Mouse (Mus musculus) frontal cortex, postnatal 25 days (tissue): ENCODE measurements at regions not wholly inside any gene's neighbourhood (a gene's known extent, or its start where the extent isn't known, plus 50 kb on each side); places are given as distances from the start of the nearest gene placed in this dataset.

ENCODE experiments used
- DNase-seq, 2 experiments: peaks; one replicate each; pipeline ENCODE4 v3.0.0; 2022; ENCODE audit warnings: low spot score in 2 of 2

DNA sequence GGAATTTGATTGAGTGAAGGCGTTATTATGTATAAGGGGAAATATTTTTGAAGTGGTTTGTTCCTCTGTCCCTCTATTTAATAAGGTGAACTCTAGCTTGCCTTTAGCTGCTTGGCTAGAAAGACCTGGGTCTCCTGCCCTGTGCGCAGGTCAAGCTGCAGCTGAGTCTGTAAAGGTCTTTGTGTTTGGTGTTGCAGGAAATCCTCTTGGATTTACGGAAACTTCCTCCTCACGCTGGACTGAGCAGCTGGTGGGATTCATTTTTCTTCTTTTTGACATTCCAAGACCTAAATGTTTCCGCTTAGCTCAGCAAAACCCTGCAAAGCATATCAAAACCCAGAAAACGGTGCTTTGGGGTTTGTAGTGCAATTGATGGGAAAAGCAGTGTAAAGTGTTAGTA is 402.2 kb upstream of the Mmadhc start:
- no peak for DNase-seq

DNA sequence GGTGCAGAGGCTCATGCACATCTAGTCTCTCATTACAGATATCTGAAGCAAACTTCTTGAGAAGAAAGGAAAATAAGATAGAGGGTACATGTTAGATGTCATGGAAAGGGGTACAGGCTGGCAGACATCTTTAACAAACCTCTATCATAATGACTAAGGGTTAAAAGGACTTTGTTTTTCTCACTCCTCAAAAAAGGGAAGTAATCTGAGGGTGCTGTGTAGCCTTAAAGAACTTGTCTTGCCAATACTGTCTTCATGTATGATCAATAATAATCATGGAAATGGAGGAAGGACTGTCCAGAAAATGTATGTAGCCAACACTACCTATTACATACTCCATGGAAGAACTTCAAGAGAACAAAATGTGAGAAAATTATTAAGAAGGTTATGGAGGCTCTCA is 400.0 kb upstream of the Mmadhc start:
- no peak for DNase-seq

DNA sequence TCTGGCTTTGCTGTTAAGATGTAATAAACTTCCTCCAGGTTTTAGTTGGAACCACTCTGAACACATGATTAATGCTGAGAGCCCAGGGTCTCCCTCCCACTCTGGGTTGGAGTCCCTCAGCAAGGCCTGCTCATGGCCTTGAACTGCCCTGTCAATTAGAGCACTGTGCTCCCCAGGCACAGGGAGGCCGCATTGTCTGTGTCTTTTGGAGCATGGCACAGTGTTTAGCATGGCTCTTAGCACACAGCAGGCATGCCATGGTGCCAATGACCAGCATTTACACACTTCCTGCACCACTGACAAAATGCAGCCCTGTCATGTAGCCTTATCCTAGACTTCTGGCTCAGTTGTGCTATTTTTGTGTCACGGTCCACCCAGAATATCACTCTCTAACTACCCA is 398.2 kb upstream of the Mmadhc start:
- DNase-seq, result no peak

DNA sequence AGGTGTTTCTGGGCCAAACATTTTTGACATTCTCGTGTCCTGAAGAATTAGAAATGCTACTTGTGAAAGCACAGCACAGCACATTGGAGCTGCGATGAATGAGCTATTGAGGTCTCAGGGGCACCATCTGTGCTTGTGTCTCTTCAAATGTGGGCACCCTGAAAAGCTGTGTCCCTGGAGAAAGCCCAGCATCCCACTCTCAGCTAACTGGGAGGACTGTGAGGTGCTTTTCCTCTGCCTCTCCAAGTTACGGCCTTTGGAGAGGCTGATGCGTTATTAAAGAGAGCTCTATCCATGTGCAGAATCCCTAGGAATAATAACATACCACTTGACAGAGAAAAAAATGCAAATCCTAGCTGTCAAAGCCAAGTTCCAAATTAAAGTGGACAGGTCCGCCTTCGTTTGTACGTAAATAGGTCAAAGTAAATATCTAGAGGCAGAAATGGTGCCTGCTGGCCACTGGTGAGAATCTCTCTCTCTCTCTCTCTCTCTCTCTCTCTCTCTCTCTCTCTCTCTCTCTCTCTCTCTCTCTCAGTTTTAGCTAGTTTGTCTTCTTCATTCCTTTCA is 397.3 kb upstream of the Mmadhc start:
- no peak for DNase-seq

DNA sequence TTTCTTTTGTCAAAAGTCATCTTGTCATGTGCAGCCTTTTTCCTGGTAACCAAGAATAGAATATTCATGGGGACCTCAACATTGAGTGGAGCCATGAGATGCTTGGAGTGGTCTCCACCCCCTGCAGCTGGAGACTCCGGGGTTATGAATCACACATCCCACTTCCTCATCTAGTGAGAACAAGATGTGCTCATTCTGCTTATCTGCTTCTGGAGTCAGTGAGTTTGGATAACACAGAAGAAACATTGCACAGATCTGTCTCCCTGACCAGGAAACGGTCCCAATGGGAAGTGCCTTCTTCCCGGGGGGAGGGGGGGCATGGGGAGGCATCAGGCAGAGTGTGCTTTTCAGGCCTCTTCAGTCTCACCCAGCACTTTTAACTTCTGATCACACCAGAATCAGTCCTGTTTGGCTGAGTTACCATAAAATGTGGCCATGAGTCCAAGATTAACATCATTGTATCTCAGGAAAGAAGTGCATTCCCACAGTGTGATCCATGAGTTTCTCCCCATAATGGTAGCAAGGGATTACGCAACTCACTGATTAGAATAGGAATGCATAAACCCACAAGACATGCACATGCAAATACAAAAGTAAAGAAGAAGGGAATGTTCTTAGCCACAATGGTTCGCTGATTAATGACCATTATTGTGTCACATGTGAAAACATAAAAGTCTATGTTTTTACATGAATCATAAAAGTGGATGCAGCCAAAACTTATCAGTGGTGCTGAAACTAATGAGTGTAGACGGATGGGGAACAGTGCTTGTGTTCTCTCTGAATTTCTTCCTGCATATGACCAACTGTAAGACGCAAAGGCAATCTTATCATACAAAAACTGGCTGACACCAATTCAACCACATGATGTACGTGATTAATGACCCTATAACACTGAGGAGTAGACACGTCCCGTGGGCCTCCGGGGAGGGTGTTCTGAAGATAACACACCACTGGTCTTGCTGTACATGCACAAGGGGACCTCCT is 393.8 kb upstream of the Mmadhc start:
- no peak for DNase-seq

DNA sequence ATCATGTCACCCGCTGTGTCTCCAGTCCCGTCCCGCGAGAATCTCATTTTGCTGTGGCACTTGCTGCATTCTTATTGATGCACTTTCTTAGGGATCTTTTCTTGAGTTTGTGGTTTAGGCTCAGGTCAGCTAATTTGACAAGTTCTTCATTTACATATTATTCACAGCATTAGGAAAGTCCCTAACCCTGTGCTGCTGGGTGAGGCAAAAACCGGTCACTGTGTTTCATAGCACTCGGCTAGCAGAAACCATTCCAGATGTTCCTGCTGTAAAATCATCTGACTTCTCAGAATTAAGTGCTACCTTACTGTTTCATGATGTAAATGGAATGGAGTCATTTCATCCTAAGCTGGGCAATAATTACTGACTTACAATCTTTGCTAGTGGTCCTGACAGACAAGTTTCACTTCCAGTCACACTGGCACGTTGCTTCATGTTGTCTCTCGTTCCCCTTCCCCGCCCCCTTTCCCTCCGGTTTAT is 391.1 kb upstream of the Mmadhc start:
- DNase-seq, result no peak

DNA sequence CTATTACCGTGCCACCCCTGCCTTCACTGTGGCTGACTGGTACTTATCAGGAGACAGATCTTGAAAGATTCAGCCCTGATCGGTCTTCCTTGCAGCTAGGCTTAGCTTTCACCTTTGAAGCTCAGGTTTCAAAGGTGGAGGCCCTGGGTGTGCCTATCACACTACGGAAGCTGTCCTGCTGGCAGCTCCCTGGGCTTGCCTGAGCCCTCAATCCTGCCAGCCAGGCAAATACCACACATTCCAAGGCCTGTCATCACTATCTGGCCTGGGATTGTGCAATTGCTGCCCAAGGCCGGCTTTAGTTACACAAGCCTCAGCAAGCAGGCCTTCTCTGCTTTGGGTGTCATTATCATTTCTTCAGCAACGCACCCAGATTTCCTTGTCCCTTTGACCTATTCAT is 390.6 kb upstream of the Mmadhc start:
- no peak for DNase-seq

DNA sequence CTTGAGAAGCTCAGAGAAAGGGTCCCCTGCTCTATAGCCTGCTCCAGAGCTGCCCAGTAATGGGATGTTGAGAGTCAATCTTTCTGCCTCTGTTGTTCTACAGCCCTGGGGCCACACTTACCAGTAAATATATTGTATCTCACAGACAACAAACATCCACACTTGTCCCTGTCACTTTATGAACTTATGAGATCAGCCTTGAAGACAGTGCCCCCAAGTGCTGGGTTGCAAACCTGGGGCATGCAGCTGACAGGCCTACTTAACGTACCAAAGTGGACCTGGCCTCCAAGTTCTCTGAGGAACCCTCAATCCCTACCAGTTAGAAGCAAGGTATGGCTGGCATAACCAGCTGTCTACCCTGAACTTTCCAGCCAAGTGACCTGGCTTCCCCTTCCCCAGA is 380.9 kb upstream of the Mmadhc start:
- no peak for DNase-seq

DNA sequence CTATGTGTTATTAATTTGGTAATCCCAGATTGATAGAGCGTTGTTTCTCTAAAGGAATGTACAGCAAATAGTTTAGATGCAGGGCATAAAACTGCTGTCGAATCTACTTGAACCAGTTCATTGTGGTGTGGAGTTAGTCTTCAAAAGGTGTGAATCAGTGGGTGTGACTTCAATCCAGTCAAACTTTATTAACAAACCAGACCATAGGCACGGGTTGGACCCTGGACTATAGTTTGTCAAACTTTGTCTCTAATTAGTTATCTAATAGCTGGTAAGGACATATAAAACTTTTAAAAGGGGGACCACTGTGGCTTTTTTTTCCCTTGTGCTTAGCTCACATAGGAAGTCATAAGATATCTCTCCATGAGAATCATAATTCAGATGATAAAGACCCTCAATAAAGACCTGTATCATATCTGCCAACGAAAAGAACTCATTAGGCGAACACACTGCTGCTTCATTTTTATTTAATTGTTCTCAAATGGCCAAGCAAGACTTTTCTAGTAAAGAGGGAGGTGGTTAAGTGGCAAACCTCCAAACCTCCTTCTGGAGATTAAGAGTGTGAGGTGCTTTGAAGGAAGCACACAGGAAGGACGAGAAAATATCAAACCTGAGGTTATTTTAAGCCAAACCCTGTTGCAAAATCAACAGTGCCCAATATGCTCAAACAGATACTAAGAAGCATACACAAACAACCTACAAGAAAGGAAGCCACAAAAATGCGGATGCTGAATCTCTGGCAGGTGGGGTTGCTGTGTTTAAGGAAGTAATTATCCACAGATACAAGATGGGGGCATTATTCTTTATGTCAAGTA is 379.3 kb upstream of the Mmadhc start:
- DNase-seq, result no peak

DNA sequence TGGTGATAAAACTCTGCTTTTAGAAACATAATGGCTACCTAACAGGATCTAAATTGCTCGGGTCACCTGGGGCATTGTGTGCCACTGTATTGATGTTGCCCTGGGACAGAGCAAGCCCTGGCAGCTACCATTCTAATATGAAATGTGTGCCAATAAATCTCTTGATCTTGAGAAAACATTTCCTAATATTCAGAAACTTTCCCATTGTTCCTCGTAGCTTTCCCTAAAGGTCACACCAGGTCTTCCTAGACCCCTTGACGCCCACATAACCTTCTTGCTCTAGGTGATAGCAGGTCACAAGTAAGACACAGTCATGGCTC is 378.2 kb upstream of the Mmadhc start:
- no peak for DNase-seq

DNA sequence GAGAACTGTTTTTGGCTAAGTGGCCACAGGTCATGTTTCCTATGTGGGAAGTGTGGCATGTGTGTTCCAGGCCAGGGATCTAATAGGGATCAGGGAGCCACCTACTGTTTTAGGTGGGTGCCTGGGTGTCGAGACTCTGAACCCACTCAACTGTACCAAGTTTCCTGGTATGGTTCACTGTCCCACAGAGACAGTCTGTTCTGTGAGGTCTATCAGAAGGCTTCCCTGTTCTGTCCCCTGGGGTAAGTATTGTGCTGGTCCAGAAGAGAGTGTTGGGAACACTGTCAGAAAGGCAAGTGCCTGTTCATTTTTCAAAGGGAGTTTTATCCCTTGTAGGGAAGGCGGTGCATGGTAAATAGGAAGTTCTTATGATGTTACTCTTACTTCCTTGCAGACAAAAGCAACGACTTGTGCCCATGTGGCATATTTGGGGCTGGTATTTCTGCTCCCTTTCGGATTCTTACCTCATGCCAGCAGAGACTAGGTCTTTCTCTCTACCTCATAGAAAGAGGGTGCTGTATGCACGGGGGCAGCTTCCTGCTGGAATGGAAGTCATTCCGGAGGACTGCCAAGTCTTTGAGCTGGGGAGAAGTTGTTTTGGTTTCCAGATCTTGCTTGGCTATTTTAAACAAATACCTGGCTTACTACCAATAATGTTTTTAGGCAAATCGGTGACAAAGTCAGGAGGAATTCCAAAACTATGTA is 377.7 kb upstream of the Mmadhc start:
- DNase-seq, result no peak

DNA sequence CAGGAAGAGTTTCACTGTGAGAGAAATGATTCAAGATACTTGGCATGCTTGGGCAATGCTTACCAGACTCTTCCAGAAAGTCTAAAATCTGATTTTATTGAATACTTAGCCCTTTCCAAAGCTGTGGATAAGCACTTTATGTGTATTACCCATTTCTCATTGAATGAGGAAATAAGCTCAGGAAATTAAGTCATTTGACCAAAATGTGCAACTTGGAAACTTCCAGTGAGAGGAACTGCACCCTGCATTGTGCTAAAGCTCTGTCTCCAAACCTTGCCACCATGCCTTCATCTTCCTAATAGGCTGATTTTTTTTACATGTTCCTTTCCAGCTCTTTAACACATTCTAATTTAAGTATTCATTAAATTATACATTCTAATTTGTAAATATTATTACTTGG is 372.7 kb upstream of the Mmadhc start:
- no peak for DNase-seq

DNA sequence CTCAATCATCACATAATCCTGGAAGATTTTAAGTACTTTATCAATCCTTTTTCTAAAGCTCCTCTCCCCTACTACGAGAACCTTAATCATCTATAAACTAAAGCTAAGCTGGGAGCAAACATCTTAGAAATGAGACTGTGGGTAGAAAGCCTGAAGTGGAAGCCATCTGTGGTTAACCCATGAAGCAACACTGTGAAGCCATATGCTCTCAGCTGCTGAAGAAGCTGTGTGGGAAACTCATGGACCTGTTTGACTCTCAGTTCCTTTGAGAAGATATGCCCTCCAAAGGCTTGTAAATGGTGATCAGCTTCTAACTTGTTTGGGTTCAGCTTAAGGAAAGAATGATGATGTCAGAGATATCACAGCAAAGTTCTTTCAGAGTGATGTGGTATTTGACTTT is 372.2 kb upstream of the Mmadhc start:
- no peak for DNase-seq

DNA sequence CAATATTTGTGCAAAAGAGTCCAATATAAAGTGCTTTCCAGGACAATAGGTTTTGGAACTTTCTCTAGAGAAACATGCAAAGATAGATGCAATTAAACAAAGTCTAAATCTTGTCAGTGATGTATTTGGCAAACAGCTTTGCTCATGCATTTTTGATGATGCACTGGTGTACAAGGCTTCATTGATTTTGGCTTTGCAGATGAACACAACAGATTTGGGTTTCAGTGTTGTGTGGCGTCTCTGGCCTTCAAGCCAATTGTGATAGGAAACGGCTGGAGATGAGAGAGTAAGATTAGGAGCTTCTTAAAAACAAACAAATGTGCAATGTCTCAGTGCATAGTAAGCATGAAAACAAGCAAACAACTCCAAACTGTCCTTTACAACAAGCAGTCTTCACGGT is 370.6 kb upstream of the Mmadhc start:
- DNase-seq, result no peak

DNA sequence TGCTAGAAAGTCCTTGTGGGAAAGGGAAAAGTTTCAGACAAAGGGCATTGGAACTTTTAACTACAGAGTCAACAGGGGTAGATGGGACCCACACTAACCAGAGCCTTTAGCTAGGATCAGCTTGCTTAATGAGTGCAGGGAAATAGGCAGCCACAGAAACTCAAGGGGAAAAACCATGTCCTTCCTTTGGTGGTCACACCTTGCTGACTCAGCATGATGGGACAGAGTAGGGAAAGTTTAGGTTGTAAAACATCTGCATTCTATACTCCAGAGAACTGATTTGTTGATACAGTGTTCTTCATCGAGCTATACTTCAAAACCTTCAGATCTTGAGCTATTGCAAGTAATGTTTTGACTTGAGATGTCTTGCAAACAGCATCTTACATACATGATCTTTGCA is 365.9 kb upstream of the Mmadhc start:
- no peak for DNase-seq

DNA sequence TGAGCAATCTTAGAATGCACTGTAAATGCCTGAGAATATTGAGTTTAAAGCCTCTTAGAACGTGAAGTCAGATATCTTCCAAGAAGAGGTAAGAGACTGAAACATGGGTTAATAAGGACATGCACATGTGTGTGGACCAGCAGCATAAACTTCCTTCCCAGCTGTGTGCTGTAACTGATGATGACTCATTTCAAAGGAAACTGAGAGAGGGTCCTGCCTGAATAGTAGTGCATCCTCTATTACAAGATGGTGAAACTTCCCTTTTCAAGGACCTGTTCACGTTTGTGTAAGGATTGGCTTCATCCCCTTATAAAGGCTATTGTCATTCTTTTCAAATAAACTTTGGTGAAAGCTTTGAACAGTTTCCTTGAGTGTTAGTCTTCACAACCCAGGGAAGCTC is 363.4 kb upstream of the Mmadhc start:
- no peak for DNase-seq

DNA sequence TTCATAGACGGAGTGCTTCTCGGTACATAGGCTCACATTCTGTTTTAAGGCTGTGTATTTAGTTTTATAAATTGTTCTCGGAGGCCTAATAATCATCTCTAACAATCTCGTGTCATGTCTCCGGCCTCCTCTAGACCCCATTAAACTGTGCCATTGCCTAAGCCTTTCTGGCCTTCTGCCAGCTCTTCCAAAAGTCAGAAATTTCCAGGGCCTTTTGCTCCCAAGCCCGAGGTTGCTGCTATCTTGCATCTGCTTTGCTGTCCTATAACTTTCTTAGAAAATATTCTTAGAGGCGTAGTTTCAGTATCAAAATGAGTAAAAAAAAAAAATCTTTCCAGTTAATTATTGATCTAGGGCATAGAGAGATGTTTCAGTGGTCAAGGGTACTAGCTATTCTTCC is 361.2 kb upstream of the Mmadhc start:
- no peak for DNase-seq

DNA sequence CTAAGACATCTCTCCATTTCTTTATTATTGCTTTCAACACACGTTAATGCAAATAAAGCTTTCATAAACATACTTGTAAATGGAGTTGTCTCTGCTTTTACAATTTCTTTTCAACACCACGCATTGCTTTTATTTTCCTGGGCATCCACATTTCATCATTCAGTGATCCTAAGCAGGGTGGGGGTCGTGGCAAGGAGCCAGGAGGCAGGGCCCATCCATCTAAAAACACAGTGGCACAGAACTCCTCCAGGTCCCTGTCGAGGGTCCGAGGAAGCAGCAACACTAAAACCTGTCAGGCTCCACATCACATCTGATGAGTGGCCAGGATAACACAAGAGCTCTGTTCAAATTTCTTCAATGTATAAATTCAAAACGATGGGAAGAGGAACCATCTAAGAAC is 359.8 kb upstream of the Mmadhc start:
- no peak for DNase-seq

DNA sequence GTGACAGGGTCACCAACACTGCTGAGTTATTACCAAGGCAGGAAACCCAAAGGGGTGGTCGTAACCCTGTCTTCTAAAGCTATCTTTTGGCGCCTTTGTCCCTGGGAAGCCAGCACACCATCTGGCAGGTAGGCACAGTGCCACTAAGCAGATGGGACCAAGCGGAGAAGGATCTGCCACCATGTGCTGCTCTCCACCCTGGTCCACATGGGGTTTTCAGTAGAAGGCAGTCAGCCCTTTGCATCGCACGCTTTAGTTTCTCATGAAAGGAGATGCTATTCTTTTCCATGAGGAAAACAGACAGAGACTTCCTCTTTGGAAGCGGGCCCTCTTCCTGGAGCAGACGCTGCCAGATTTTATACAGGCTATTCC is 358.3 kb upstream of the Mmadhc start:
- no peak for DNase-seq

DNA sequence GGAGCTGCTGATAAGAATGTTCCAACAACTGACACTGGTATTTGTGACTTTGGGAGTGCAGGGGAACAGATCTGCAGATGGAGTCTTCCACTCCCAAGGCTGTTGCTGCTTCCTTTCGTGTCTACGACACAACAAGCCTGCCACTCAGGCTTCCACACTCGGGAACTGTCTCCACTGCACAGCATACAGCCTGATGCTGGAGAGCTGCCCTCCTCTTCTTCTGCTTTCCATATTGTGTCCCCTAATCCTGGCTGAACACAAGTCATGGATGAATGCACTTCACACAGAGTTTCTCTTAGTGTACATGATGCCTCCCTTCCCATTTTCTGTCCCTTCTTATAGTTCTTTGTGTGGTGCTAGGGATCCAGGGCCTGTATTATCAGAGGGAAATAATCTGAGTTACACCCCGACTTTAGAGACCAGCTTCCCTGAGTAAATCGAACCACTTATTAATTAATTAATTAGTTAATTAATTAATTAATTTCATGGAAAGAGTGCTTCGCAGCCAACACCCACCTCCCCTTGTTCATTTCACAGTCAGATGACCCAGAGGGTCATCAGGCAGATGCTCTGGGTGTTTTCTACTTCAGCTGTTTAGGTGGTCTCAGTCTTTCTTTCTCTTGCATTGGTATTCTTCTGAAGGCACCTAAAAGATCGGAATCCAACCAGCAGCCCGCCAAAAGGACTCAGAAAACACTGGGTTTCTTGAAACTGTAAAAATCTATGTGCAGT is 357.8 kb upstream of the Mmadhc start:
- DNase-seq, result no peak

DNA sequence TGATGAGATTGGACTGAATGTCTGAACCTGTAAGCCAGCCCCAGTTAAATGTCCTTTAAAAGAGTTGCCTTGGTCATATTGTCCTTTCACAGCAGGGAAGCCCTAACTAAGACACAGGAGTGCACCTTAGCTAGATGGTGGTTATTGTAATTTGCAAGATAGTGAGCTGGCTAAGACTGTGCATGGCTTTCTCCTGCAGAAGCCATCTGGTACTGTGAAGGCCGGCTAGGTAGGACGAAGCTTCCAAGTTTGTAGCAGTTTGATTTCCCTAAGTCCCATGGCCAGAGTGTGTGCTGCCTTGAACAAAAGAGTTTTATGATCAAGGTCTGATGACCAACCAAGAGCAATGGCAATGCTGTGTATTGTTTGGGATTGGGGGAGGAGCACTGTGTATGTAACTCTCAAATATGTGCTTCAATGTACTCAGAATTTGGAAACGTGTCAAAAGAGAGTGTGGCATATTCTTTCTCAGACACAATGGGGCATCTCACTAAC is 356.6 kb upstream of the Mmadhc start:
- no peak for DNase-seq
